Mouse (Mus musculus): ENCODE data around the gene Ipo9. TPM values are rescaled to one million over a fixed set of nuclear protein-coding genes. Genes with fewer than 3 reads are reported as not detected.

The Ipo9 gene
- polyA plus RNA-seq, 1 experiment from 2014 or later = 164 TPM

DNA sequence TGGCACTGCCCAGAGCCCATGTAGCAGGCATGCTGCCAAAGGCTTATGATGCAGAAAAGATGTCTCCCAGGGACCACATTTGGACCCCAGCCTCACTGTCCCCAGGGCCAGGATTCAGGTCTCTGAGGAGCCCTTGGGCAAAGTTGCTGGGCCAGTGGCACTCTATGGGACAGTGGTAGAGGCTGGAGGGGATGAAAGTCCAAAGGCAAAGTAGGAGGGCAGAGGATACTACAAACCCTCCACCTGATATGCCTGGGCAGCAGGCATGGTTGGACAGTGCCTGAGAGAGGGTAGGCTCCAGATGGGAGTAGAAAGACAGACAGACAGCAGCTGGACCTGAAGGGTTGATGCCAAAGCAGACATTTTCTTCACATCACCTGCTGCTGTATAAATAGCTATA, 63.9 kb downstream of the Ipo9 start:
- H3K4me2 ChIP-seq (replicated peaks) = no peak overlapping the region

DNA sequence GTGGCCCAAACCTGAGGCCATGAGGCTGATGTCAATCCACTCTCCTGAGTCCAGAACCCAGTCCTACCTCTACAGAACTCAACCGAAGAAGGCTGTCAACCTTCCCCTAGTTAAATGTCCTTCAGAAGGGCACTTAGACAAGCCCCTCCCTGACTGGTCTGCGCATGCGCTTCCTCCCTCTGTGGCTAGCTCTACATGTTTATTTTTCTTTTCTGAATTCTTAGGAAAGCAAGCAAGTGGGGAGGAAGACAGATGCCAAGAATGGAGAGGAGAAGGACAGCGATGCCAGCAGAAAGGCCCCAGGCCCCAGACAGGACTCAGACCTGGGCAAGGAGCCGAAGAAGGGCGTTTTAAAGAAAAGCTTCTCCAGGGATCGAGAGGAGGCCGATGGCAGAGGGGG, 66.9 kb downstream of the Ipo9 start:
- ATAC-seq (ENCODE audit: low FRiP score) = no peak
- Histone ChIP-seq H3K4me2 (replicated peaks) (no peak overlapping the region), H3K9me3 (replicated peaks) (peaks cover 3% of the 10 kb centered on the region; the same call in 1 of the 2 replicates), H3K27ac (no peak overlapping the region), H3K27me3 (no peaks in the 10 kb centered on the region), H3K4me1 (no peaks in the 10 kb centered on the region; the same call in 1 of the 2 replicates), H3K36me3 (no peaks in the 10 kb centered on the region), H3K9ac (peak overlapping the region; percentile 24; the same call in 1 of the 2 replicates), H3K4me3 (no peak overlapping the region)
- 84% methylated on average over 8 of the region's 8 CpGs for WGBS

More for the DNA sequence above, 63.9 kb downstream of the Ipo9 start:
- Histone ChIP-seq H3K4me3 (no peak overlapping the region), H3K9ac (no peak overlapping the region), H3K4me1 (peaks cover 4% of the 10 kb centered on the region; the same call in 1 of the 2 replicates), H3K27ac (no peak overlapping the region), H3K9me3 (replicated peaks) (peaks cover 3% of the 10 kb centered on the region; the same call in 1 of the 2 replicates), H3K27me3 (no peaks in the 10 kb centered on the region), H3K36me3 (no peaks in the 10 kb centered on the region)
- ATAC-seq (ENCODE audit: low FRiP score) = no peak

- Histone ChIP-seq H3K27me3 (no peaks in the 10 kb centered on the region), H3K4me3 (no peak overlapping the region), H3K4me1 (no peaks in the 10 kb centered on the region), H3K27ac (no peak overlapping the region), H3K36me3 (no peaks in the 10 kb centered on the region), H3K4me2 (replicated peaks) (no peak overlapping the region), H3K9ac (no peak overlapping the region), H3K9me3 (replicated peaks) (peaks cover 3% of the 10 kb centered on the region; the same call in 1 of the 2 replicates)
- no peak for ATAC-seq (ENCODE audit: low FRiP score)
These were observed 68.2 kb downstream of the Ipo9 start for GRCm38 (mm10) chr1:135362115-135362514.

- H3K27ac ChIP-seq = no peak overlapping the region
- WGBS = 76% methylated on average over 4 of the region's 4 CpGs
- no peak overlapping the region for H3K4me3 ChIP-seq
- no peaks in the 10 kb centered on the region for H3K27me3 ChIP-seq
- no peaks in the 10 kb centered on the region for H3K36me3 ChIP-seq
- no peak for ATAC-seq (ENCODE audit: low FRiP score)
- H3K4me2 ChIP-seq (replicated peaks) = no peak overlapping the region
- H3K4me1 ChIP-seq = no peaks in the 10 kb centered on the region
- H3K9ac ChIP-seq = no peak overlapping the region
- peaks cover 3% of the 10 kb centered on the region; the same call in 1 of the 2 replicates for H3K9me3 ChIP-seq (replicated peaks)
These were observed 68.8 kb downstream of the Ipo9 start for GRCm38 (mm10) chr1:135361491-135361890.

- H3K27ac ChIP-seq = no peak overlapping the region
- 28% methylated on average over 2 of the region's 2 CpGs for WGBS
These were observed 71.2 kb downstream of the Ipo9 start for GRCm38 (mm10) chr1:135359071-135359470.

DNA sequence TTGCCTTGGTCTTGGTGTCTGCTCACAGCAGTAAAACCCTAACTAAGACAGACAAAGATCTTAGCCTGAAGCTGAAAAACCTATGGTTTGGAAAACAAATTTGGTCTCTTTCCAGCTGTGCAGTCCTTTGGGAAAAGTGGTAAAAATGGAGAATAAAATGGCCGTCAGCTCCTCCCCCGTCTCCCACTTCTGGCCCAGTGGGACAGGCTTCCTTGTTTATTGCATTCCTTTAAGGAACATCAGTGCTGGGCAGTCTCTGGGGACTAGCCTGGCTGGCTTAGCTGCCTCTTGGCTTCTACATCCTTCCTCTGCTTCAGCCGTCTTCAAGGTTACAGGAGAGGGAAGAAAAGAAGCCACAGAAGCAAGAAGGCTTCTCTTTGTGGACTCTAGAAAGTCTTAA, 78.3 kb downstream of the Ipo9 start:
- H3K4me2 ChIP-seq (replicated peaks) = no peak overlapping the region
- H3K4me3 ChIP-seq = no peak overlapping the region
- no peaks in the 10 kb centered on the region for H3K4me1 ChIP-seq
- H3K27ac ChIP-seq = no peak overlapping the region
- no peaks in the 10 kb centered on the region for H3K27me3 ChIP-seq
- no peaks in the 10 kb centered on the region for H3K36me3 ChIP-seq
- ATAC-seq (ENCODE audit: low FRiP score) = no peak
- H3K9ac ChIP-seq = no peak overlapping the region
- no peaks in the 10 kb centered on the region for H3K9me3 ChIP-seq (replicated peaks)
- 79% methylated on average over 3 of the region's 3 CpGs for WGBS

More at GRCm38 (mm10) chr1:135359071-135359470, 71.2 kb downstream of the Ipo9 start:
- Histone ChIP-seq H3K4me1 (no peaks in the 10 kb centered on the region), H3K4me2 (replicated peaks) (no peak overlapping the region), H3K9me3 (replicated peaks) (peaks cover 3% of the 10 kb centered on the region; the same call in 1 of the 2 replicates), H3K9ac (no peak overlapping the region), H3K27me3 (no peaks in the 10 kb centered on the region), H3K36me3 (no peaks in the 10 kb centered on the region), H3K4me3 (no peak overlapping the region)
- no peak for ATAC-seq (ENCODE audit: low FRiP score)

DNA sequence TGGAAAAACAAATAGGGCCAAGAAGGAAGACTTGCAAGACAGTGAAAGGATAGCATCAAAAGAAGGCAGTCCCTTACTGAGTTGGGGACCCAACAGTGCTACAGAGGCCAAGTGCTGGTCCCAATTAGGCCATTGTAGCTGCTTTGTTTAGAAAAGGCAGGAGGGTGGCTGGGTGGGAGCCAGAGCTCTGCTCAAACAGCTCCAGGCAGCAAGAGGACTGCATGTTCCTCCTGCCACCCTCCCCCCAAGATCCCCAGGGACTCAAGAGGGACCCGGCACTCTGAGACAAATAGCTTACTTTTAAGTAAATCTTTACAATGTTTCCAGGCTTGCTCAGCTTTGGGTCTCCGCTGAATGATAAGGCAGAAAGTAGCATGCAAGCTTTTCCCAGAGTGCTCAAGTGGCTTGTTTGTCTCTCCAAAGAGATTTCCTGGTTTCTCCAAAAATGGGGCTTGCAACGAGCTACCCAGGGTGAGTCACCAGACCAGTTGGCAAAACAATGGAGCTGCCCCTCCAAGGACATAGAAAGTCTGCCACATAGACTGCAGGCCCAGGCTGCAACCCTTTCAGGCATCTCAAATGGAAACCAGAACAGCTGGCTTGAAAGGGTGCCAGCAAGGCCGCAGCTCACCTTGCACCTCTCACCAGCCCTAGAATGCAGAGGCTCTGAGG, 82.7 kb downstream of the Ipo9 start:
- Histone ChIP-seq H3K4me1 (no peaks in the 10 kb centered on the region), H3K9me3 (replicated peaks) (no peaks in the 10 kb centered on the region), H3K27ac (no peak overlapping the region), H3K4me2 (replicated peaks) (no peak overlapping the region), H3K27me3 (no peaks in the 10 kb centered on the region), H3K36me3 (no peaks in the 10 kb centered on the region), H3K9ac (no peak overlapping the region), H3K4me3 (no peak overlapping the region)
- no peak for ATAC-seq (ENCODE audit: low FRiP score)
- 52% methylated on average over 4 of the region's 4 CpGs for WGBS

- no peak overlapping the region for H3K27ac ChIP-seq
- no peak overlapping the region for H3K4me2 ChIP-seq (replicated peaks)
- ATAC-seq (ENCODE audit: low FRiP score) = no peak
- H3K4me1 ChIP-seq = peaks cover 2% of the 10 kb centered on the region; the same call in 1 of the 2 replicates
- no peaks in the 10 kb centered on the region for H3K9me3 ChIP-seq (replicated peaks)
- H3K4me3 ChIP-seq = no peak overlapping the region
- no peaks in the 10 kb centered on the region for H3K36me3 ChIP-seq
- no peaks in the 10 kb centered on the region for H3K27me3 ChIP-seq
- 58% methylated on average over 3 of the region's 3 CpGs for WGBS
- H3K9ac ChIP-seq = no peak overlapping the region
These were observed 83.4 kb downstream of the Ipo9 start for GRCm38 (mm10) chr1:135346891-135347290.

DNA sequence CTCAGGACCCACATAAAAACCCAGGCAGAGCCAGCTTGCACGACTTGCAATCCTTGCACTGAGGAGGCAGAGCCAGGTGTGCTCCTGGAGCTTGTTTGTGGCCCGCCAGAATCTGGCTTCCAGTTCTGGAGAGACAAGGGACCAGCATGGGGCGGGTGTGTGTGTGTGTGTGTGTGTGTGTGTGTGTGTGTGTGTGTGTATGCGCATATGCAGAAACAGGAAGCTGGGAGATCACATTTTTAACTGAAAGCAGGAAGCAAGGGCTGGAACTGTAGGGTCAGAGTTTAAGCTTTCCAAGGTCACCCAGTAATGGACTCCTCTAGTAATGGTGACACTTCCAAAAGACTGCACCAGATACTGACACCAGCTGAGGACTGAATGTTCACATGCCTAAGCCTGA, 86.3 kb downstream of the Ipo9 start:
- H3K4me2 ChIP-seq (replicated peaks) = no peak overlapping the region
- no peaks in the 10 kb centered on the region for H3K9me3 ChIP-seq (replicated peaks)
- H3K27me3 ChIP-seq = no peaks in the 10 kb centered on the region
- no peak overlapping the region for H3K27ac ChIP-seq
- 66% methylated on average over 4 of the region's 4 CpGs for WGBS
- no peaks in the 10 kb centered on the region for H3K36me3 ChIP-seq
- ATAC-seq (ENCODE audit: low FRiP score) = no peak
- H3K4me3 ChIP-seq = no peak overlapping the region
- H3K9ac ChIP-seq = no peak overlapping the region
- peaks cover 3% of the 10 kb centered on the region; the same call in 1 of the 2 replicates for H3K4me1 ChIP-seq

DNA sequence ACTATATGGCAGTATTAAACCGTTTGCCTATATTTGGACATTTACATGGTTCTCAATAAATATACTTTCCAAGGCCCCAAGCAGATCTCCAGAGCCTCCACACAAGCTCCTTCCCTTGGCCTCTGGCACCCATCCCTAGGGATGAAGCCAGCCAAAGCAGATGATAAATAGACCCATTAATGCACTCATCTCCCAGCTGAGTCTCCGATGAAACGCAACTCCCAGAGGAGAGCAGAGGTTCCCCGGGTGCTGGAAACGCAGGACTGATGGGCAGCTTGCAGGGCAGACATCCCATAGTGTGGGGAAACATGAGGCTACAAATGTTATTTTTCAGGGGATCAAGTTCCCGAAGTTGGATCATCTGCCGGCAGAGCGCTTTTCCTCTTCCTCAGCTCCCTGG, 88.4 kb downstream of the Ipo9 start:
- H3K27me3 ChIP-seq = no peaks in the 10 kb centered on the region
- WGBS = 66% methylated on average over 8 of the region's 8 CpGs
- peaks cover 3% of the 10 kb centered on the region; the same call in 1 of the 2 replicates for H3K4me1 ChIP-seq
- no peak overlapping the region for H3K27ac ChIP-seq
- no peak overlapping the region for H3K4me2 ChIP-seq (replicated peaks)
- H3K9me3 ChIP-seq (replicated peaks) = no peaks in the 10 kb centered on the region
- H3K9ac ChIP-seq = no peak overlapping the region
- no peak overlapping the region for H3K4me3 ChIP-seq
- no peak for ATAC-seq (ENCODE audit: low FRiP score)
- no peaks in the 10 kb centered on the region for H3K36me3 ChIP-seq

Small RNAs within 50 kb of the gene (microRNA-seq; reads per million reads assigned to microRNA genes)
- gene Mir1231 = 1.6 reads per million

Other genes starting within 250 kb of the Ipo9 start
- 1.3 and 1.6 TPM in 2 replicates for gene Elf3, start 171.9 kb downstream of the Ipo9 start, polyA plus RNA-seq (2016; fragmentation: Nextera tagmentation; extraction: Ambion mirVana)
- 95.6 and 101 TPM in 2 replicates for gene Rnpep, start 146.4 kb downstream of the Ipo9 start, polyA plus RNA-seq (2016; fragmentation: Nextera tagmentation; extraction: Ambion mirVana)
- gene Timm17a, start 116.7 kb downstream of the Ipo9 start, polyA plus RNA-seq (2016; fragmentation: Nextera tagmentation; extraction: Ambion mirVana) = 141 and 147 TPM in 2 replicates
- 0.44 and 0.94 TPM in 2 replicates for gene Lmod1, start 105.7 kb downstream of the Ipo9 start, polyA plus RNA-seq (2016; fragmentation: Nextera tagmentation; extraction: Ambion mirVana)
- 64.1 and 69.8 TPM in 2 replicates for gene Shisa4, start 55.3 kb downstream of the Ipo9 start, polyA plus RNA-seq (2016; fragmentation: Nextera tagmentation; extraction: Ambion mirVana)
- gene Nav1, start 176.8 kb upstream of the Ipo9 start, polyA plus RNA-seq (2016; fragmentation: Nextera tagmentation; extraction: Ambion mirVana) = 35.9 and 41.0 TPM in 2 replicates

Measured in hindbrain, embryonic 12.5 days (tissue).